Mouse (Mus musculus) left cerebral cortex, adult 9 months (tissue): ENCODE measurements around the gene Rab25.
A peak's percentile ranks its signal among the peaks of the same experiment; 100 is the strongest.

Experiments used
- DNase-seq, 2 experiments: peaks; one replicate each; pipeline ENCODE4 v3.0.0; 2022; ENCODE audit warnings: low spot score in 2 of 2

Rab25 gene

DNA sequence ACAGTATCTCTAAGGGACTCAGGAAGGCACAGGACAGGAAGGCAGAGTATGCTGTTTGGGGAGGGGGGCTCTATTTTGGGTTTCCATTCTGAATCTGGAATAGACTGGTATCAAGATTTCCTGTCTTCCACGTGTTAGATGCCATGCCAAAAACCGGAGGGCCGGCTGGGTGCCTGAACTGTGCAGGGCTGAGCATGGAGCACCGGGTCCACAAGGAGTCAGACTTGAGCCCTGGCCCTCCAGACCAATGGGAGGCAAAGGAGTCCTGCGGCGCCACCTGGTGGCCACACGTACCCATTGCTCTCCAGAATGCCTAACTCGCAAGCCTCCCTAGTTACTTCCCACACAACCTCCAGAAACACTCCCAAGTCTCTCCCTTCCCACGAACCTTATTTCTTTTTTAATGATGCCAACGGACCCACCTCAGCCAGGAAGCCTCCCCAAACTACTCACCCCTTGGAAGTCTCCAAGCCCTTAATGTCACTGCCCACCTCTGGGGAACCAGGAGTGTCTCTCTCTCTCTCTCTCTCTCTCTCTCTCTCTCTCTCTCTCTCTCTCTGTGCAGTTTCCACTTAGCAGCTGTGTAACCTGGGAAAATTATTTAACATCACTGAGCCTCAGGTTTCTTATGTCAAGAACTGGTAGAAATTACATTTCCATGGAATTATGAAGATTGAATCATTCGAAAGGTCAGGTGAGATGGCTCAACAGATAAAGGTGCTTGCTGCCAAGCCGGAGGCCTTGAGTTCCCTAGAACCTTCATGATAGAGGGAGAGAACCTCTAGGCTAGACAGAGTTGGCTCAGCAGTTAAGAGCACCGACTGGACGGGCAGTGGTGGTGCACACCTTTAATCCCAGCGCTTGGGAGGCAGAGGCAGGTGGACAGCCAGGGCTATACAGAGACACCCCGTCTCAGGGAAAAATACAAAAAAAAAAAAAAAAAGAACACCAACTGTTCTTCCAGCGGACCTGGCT, 21.7 kb downstream of the Rab25 start:
- DNase-seq = peak in 1 of 2 experiments; percentile 82

DNA sequence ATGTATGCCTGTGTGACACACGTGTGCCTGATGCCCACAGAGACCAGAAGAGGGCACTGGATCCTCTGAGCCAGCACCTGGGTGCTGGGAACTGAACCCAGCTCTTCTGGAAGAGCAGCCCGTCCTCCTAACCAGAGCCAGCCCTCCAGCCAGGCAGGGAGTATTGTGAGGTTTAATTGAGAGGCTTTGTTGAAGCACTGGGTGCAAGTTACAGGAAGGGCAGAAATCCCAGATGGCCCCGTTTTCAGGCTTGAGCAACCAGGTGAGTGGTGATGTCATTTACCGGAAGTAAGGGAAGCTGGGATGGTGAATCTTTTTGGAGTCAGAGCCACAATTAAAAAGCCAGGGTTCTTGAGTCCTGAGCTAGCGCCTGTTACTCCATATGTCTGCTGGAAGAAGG, 23.1 kb downstream of the Rab25 start:
- no peak for DNase-seq

DNA sequence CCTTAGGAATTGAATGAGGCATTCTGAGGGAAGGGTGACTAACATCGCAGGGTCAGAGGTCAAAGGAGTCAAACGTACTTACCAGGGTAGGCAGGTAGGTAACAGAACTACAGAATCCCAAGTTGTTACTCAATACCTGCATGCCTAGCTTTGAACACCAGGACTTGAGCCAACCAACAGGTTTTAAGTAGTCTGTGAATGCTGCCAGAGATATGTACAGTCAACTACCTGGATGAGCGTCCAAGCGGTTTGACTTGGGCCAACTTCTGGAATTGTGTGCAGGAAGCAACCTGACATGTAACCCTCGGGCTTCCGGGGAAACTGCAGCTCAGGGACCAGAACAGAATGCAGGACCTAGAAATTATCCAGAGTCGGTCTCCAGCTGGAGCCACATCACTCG, 25.1 kb downstream of the Rab25 start:
- DNase-seq = no peak

DNA sequence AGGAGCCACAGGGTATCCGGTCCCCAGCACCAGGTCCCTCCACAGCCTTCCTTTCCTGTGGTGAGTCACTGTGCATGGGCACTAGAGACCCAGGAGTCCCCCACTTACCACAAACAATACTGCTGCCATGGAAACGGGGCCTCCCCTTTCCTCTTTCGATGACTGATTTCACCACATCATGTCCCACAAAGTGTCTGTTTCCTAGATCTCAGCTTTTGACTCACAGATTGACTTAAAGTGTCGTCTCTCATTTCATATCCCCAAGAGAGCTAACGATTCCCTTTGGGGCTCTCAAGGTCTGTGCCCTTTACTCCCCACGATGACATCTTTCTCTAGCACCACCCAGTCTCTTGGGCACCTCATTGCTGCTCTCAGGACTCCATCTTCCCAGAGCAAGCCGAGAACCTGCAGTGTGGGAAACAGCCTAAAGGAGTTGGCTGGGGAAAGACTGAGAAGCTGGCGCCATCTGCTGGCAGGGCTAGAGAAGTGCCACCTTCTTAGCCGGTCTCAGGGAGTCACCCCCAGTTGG, 26.2 kb downstream of the Rab25 start:
- DNase-seq = peak in 1 of 2 experiments; percentile 67

DNA sequence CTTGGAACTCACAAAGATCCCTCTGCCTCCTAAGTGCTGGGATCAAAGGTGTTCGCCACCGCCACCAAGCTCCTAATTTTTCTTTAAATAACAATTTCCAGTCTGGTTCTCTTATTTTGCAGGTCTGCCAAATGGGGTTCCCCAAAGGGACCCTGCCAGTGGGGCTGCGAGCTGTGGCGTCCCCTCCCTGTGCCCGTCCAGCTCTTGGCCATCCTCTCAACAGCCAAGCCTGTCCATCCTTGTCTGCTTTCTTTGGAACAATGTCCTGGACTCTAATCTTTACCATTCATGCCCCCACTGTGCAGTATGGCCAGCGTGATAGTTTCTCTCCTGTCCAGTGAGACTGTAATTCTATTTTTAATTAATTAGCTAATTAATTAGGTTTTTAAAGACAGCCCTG, 26.9 kb downstream of the Rab25 start:
- DNase-seq = no peak

DNA sequence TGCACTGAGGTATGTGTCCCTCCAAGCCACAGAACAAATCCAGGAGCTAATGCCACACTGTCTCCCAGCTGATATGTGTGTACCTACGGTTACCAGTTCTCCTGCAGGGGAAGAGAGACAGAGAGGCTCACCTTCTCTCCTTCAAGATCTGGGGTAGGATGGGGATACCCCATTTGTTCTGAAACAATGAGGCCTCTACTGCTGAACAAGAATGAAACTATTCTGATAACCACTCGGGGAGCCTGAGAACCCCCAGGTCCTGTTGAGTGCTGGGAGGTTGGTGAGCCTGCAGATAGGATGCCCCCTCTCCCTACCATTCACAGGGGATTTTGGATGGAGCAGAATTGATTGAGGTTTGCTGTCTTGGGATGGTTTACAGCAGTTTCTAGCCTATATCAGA, 28.0 kb downstream of the Rab25 start:
- DNase-seq = no peak

DNA sequence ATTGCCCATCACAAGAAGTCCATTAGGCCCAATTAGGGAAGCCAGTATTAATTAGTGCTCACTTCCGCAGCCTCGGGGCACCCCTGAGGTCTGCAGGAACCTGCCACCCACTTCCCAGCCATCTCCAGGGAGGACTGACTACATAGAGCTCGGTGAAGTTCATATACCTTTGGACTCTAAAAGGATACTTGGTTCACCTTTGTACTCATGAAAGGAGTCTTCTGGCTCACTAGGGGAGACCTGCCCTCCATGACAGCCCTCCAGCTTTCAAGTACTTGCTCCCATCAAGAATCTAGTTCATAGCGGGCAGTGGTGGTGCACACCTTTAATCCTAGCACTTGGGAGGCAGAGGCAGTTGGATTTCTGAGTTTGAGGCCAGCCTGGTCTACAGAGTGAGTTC, 29.7 kb downstream of the Rab25 start:
- DNase-seq = no peak

DNA sequence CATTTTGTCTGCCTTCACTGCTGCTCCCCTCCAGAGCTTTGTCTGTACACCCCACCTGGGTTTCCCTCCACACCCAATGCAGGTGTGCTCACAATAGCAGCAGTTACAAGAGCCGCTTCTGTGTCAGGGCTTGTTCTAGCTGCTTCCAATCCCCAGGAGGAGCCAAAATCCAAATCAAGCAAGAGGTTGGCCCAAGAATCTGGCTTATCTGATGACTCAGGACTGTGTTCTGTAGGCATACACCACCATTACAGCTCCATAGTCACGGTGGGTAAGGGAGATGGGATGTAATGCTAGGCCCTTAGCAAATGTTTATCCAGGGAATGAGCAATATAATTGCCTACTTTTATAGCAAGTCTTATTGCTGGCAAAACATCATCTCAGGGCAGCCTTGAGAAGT, 31.7 kb downstream of the Rab25 start:
- no peak for DNase-seq

DNA sequence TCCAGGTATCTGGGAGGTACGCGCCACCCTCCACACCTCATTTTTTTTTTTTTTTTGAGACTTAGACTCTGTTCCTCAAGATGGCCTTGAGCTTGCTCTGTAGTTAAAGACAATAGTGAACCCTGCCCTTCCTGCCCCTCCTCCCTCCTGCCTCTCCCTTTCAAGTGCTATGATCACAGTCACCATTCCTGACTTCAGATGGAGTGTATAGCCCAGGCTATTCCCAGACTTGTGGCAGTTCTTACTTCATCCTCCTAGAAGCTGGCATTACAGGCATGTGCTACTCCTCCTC, 33.1 kb downstream of the Rab25 start:
- DNase-seq = no peak

DNA sequence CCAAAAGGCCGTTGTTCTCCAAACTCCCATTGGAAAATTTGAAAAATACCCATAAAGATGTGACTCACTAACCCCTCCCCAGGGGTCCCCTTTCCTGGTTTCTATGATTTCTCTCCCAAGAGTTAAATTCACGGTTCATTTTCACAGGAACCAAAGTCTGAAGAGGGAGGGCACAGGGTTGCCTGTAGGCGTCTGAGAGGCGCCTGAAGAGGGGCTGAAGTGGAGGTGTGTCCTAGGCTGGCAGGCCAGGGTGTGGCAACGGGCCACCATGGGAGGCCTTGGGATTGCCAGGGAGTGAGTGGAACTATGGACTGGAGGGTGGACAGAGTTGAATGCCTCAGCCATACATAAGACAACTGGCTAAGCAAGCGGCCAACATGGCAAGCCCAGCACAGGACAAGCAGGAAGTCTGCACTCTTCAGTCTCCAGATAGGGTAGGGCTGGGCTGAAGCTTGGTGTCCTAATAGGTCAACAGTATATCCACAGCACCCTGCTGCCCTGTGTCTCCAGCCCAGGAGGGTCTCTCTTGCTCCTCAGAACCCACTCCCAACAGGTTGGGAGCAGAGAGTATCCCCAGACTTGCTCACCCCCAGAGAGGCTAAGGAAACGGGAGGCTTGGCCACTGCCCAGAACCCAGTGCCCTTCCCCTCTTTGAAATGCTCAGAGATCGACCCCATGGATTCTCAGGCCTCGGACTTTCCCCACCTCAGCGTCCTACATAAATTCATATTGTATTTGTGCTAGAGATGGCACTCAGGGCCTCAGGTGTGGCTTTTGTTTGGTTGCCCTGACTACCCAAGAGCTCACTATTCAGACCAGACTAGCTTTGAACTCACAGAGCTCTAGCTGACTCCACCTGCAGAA, 33.6 kb downstream of the Rab25 start:
- DNase-seq = no peak

DNA sequence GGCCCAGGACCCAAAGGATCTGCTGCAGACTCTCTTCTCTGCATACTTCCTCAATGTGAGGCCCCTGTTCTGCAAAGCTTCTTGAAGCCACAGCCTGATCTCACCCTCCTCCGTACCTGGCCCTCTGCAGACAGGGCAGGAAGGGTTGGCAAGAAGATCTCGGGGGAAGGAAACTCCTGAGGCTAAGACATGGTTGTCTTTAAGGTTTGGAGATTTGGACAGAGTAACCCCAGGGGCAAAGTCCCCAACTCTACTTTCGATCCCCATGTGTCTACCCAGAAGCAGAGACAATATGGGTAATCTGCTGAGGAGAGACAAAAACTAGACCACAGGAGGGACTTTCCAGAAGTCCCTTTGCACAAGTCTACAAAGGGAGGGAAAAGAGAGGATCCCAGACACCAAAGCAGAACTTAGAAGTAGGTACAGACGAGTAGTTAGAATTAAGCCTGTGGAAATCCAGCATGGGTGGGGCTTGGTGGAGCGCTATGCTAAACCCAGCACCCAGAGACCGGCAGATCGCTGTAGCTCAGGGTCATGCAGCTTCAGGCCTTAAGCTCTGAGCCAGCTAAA, 34.5 kb downstream of the Rab25 start:
- DNase-seq = no peak

DNA sequence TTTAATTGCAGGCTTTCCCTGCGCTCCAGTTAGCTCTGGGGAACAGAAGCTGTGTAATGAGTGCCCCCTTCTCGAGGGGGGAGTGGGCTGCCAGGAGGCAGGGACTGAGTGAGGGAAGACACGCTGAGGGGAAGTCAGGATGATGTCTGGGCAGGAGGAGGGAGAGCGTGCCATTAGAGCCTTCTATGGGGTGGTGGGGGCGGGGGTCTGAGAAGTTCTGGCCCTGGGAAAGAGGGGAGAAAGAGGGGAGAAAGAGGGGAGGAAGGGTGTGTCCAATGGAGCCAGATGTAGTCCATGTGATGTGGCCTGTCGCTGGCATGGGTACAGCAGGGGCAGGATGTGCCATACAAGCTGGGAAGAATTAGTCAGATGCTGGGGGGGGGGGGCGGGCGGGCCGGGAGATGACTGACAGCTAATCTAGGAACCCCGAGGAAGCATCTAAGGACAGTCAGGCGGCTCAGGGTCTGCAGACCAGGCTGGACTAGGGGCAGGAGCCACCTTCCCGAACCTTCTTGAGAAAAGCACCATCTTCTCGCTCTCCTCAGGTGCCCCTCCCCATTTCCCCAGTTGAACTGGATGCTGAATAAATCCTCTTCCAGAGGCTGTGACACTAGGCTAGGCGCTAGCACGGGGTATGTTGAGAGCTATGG, 35.1 kb downstream of the Rab25 start:
- no peak for DNase-seq

DNA sequence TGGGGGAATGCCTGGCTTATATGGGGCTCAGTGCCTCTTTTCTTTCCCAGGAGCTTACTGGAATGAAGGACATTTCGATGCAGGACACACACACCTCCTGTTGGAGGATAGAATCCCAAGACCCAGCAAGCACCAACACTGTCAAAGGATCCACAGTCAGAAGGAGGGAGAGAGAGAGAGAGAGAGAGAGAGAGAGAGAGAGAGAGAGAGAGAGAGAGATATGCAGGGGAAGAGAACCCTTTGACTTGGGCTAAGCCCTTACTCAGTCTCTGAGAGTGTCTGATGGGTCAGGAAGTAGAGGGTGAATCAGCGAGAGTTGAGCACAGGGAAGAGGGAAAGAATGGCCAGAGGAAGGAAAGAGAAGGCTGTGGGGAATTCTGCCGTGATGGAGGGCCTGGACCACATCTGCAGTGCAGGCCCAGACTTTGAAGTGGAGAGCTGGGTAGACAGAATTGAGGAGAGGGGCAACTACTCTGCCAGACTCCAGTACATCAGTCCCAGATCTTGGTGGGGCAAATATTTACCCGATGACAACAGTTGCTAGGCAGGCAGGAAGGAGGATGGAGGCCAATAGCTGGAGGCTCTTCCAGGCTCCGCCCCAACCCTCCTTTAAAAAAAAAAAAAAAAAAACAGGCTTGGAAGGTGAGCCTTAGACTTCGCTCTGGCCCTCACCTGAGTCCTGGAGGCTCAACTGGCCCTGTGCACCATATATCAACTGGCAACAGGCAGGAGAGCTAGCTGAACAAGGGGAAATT, 35.8 kb downstream of the Rab25 start:
- no peak for DNase-seq

DNA sequence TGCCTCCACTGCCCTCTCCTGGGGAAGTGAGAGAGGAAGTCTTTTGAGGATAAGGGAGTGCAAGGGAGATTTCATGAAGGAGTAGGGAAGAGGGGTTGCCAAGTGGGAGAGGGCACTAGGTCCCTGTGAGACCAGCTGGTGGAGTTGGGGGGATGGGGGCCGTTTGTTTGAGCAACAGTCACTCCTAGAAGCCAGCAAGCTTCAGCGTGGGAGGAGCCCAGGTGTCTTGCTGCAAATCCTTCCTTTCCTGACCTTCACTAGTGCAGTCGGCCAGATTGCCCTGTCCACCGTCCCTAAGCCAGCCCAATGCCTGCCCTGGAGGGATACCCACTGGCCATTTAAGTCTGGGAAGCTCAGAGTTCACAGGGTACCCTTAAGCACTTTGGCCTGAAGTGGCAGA, 36.5 kb downstream of the Rab25 start:
- no peak for DNase-seq

DNA sequence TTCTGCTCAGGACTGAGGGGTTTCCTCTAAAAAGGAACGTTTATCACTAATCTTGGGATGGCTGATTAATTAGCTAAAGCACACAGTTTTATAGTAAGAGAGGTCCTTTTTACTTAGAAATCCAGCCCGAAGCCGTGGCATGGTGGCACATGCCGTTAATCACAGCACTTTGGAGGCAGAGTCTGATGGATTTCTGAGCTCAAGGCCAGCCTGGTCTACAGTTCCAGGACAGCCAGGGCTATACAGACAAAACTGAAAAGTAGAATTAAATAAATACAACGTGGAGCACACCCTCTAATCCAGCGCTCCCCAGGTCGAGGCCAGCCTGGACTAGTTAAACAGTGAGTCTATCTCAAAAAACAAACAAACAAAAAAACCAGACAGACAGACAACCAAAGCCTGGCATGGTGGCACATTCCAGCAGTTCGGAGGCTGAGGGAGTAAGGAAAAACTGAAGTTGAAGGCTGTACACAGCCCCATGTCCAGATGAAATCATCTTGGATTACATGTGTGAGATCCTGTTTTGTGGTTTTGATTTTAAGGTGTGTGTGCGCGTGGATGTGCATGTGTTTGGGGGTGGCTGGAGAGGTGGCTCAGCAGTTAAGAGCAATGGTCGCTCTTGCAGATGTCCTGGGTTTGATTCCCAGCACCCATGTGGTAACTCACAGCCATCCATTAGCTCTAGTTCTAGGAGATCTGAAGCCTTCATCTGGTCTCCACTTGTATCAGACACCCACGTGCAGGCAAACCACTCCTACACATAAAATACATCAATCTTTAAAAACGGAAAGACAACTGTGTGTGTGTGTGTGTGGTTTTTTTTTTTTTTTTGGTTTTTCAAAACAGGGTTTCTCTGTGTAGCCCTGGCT, 37.4 kb downstream of the Rab25 start:
- DNase-seq = no peak

DNA sequence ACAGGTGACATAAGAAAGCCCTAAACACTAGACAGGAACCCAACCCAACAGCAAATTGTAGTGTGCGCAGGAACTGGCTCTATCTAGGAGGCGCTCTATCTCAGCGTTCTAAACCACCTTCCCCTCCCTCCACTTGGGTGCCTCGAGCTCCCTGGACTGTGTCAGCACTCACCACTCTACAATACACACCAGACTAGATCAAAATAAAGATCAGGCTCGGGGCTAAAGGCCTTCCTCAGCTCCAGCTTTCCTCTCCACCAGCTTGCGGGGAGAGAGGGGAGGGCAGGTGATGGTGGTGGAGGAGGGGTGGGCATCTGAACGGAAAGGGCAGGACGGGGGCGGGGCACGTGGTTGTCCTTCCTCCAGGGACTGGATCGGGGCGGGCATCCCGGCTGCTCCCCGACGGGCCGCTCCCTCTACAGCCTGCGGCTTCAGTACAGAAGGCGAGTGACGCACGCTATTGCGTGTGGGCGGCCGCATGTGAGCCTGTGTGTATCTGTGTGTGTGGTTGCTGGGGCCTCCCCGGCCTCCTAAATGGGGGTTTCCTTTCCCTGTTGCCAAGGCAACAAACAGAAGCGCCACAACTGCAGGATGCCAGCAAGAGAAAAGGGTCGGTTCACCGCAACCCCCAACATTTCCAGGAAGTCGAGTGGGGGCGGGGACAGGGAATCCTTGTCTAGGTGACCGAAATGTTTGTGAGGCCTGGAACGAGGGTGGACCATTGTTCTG, 38.2 kb downstream of the Rab25 start, which contains the start of gene Lmna:
Lmna (minus strand) TSS at position 265 of the 729 bp plus-strand sequence.
- DNase-seq = peak; percentile 88 to 94

DNA sequence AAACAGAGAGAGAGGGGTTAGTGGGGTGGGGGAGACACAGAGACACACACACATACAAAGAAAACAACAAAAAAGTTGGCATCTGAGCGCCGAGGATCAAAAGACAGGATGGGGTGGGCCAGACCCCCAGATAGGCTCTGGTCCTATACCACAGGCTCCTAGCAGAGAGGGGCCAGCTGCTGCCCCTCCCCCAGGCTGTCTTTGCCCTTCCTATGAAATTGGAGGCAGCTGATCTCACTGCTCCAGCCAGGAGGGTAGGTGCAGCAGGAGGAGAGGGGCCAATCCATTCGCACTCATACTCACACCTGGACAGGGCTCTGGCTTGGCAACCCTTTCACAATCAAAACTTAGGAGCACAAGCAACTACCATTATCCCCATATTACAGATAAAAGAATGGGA, 38.9 kb downstream of the Rab25 start:
- no peak for DNase-seq

DNA sequence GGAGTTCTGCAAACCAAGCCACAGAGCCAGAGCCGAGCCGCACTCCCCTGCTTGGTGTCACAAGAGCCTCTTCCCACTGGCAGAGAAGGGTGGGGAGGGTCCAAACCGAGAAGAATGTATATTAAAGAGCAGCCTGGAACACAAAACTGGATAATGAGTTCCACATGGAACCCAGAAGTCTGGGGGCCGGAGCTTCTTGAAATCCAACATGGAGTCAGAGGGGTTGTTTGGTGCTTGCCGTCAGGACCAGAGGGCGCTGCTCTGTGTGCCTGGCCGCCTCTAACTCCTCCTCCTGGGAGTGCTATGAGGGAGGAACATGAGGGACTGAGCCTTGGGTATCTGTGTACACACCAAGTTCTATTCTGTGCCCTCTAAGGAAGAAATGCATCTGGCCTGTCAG, 42.3 kb downstream of the Rab25 start:
- no peak for DNase-seq

DNA sequence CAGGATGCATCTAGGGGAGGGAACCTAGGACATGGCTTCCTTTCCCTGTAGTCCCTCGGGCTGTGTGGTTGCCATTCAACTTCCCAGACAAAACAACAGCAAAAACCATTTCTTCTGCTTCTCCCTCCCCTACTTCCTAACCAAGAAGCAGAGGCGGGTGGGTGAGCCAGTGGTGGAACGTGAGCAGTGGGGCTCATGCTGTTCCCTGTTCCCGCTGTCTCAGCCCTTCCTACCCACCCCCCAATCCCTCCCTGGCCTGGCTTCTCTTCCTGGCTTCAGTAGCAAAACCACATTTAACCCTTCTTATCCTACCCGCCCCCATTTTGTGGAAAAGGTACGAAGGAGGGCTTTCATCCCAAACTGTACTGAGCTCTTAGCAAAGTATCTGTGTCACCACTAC, 43.0 kb downstream of the Rab25 start:
- DNase-seq = no peak
